Mouse (Mus musculus) thymus, postnatal 4 days (tissue): ENCODE results near the gene Tmem212.

ENCODE experiments used
- DNase-seq: peaks from one replicate; pipeline ENCODE4 v3.0.0; 2021

Gene Tmem212

GRCm38 (mm10) chr3:27898178-27898577 is 2.0 kb upstream of the Tmem212 start:
- no peak for DNase-seq

- no peak for DNase-seq
These were observed 9.6 kb downstream of the Tmem212 start for GRCm38 (mm10) chr3:27886578-27886977.

- DNase-seq, result no peak
These were observed 10.6 kb downstream of the Tmem212 start for GRCm38 (mm10) chr3:27885585-27885984.

- DNase-seq, result no peak
These were observed 14.0 kb downstream of the Tmem212 start for GRCm38 (mm10) chr3:27881897-27882835.

- no peak for DNase-seq
These were observed 17.1 kb downstream of the Tmem212 start for GRCm38 (mm10) chr3:27878854-27879610.

- DNase-seq, result no peak
These were observed 22.7 kb downstream of the Tmem212 start for GRCm38 (mm10) chr3:27873268-27874073.

- DNase-seq, result no peak
These were observed 23.7 kb downstream of the Tmem212 start for GRCm38 (mm10) chr3:27872429-27872828.

GRCm38 (mm10) chr3:27871891-27872290 is 24.3 kb downstream of the Tmem212 start:
- DNase-seq, result no peak

GRCm38 (mm10) chr3:27871371-27871770 is 24.8 kb downstream of the Tmem212 start:
- no peak for DNase-seq

- no peak for DNase-seq
These were observed 27.5 kb downstream of the Tmem212 start for GRCm38 (mm10) chr3:27868681-27869080.

GRCm38 (mm10) chr3:27867731-27868130 is 28.4 kb downstream of the Tmem212 start:
- DNase-seq, result no peak

GRCm38 (mm10) chr3:27862821-27863740 is 33.1 kb downstream of the Tmem212 start:
- DNase-seq, result no peak

- DNase-seq, result no peak
These were observed 34.6 kb downstream of the Tmem212 start for GRCm38 (mm10) chr3:27861601-27862000.

GRCm38 (mm10) chr3:27861086-27861485 is 35.1 kb downstream of the Tmem212 start:
- no peak for DNase-seq

- no peak for DNase-seq
These were observed 37.0 kb downstream of the Tmem212 start for GRCm38 (mm10) chr3:27859161-27859561.

GRCm38 (mm10) chr3:27858441-27859115 is 37.6 kb downstream of the Tmem212 start:
- DNase-seq, result no peak

- DNase-seq, result no peak
These were observed 39.9 kb downstream of the Tmem212 start for GRCm38 (mm10) chr3:27856288-27856687.

- no peak for DNase-seq
These were observed 41.6 kb downstream of the Tmem212 start for GRCm38 (mm10) chr3:27854431-27855180.

GRCm38 (mm10) chr3:27843266-27843665 is 52.9 kb downstream of the Tmem212 start:
- no peak for DNase-seq

- DNase-seq, result no peak
These were observed 53.3 kb downstream of the Tmem212 start for GRCm38 (mm10) chr3:27842856-27843255.
